Mouse (Mus musculus) CH12.LX (cell line): ENCODE data around the gene Epas1. TPM values are rescaled to one million over a fixed set of nuclear protein-coding genes. Genes with fewer than 3 reads are reported as not detected.

Experiments
- DNase-seq: peaks from one replicate; pipeline ENCODE4 v3.0.0-alpha.2; 2013; ENCODE audit errors: extremely low read depth
- H3K27ac ChIP-seq: 2 replicates; pipeline ENCODE4 v1.5.1; 2012; ENCODE audit warnings: low read depth, mild to moderate bottlenecking, control low read depth, moderate library complexity; ENCODE audit not compliant: insufficient read depth
- H3K27me3 ChIP-seq: replicated peaks from 2 replicates; pipeline ENCODE3; 2012; ENCODE audit warnings: inconsistent platforms
- H3K36me3 ChIP-seq, 2 experiments: replicated peaks in 1 of 2; 2 replicates each; pipeline versions ENCODE3 to v1.6.1; 2012; ENCODE audit warnings: inconsistent platforms in 1 of 2, low read length in 1 of 2, mild to moderate bottlenecking in 1 of 2, mixed read lengths in 1 of 2, moderate library complexity in 1 of 2; ENCODE audit not compliant: control insufficient read depth in 1 of 2, insufficient read depth in 1 of 2
- H3K4me1 ChIP-seq, 2 experiments: 2 replicates each; pipeline ENCODE4 v1.6.1; 2012; ENCODE audit warnings: inconsistent platforms in 1 of 2, moderate library complexity in 1 of 2; ENCODE audit not compliant: insufficient read depth in 2 of 2, control insufficient read depth in 1 of 2
- H3K4me2 ChIP-seq: 2 replicates; pipeline ENCODE4 v1.6.1; 2012; ENCODE audit warnings: low read depth, mild to moderate bottlenecking, control low read depth; ENCODE audit not compliant: poor library complexity, insufficient read depth, severe bottlenecking
- H3K4me3 ChIP-seq, 3 experiments: fragments of 150-350 bp in 1 of 3; sonication (generic) in 1 of 3; replicated peaks in 1 of 3; 2 replicates each; pipeline versions ENCODE3 to v1.5.1; 2011 to 2012; ENCODE audit warnings: low read depth in 2 of 3, low read length in 2 of 3, mild to moderate bottlenecking in 2 of 3, moderate library complexity in 2 of 3, control low read depth in 1 of 3, improper control_type of control experiment in 1 of 3, inconsistent platforms in 1 of 3, mixed read lengths in 1 of 3; ENCODE audit not compliant: poor library complexity in 1 of 3
- H3K79me2 ChIP-seq: replicated peaks from 2 replicates; pipeline ENCODE4 v1.6.1; 2012; ENCODE audit warnings: mild to moderate bottlenecking, moderate library complexity; ENCODE audit not compliant: control insufficient read depth, poor library complexity, insufficient read depth, severe bottlenecking; ENCODE audit errors: extremely low read depth
- H3K9ac ChIP-seq: 2 replicates; pipeline ENCODE4 v1.6.1; 2012; ENCODE audit warnings: low read depth, mild to moderate bottlenecking, control low read depth, moderate library complexity; ENCODE audit not compliant: insufficient read depth
- H3K9me3 ChIP-seq: replicated peaks from 2 replicates; pipeline ENCODE3; 2012; ENCODE audit warnings: low read length, inconsistent platforms, mixed read lengths
- BHLHE40 ChIP-seq: IDR thresholded peaks from 2 replicates; pipeline ENCODE4 v1.6.1; 2011; ENCODE audit warnings: mild to moderate bottlenecking, low read depth, low read length, improper control_type of control experiment
- CHD1 ChIP-seq: IDR thresholded peaks from 2 replicates; pipeline ENCODE4 v1.6.1; 2012; ENCODE audit warnings: low read depth, low read length, improper control_type of control experiment, inconsistent platforms
- ELF1 ChIP-seq: IDR thresholded peaks from 2 replicates; pipeline ENCODE4 v1.6.1; 2014; ENCODE audit warnings: low read depth, mild to moderate bottlenecking, inconsistent platforms, low read length, improper control_type of control experiment
- EP300 ChIP-seq: IDR thresholded peaks from 2 replicates; pipeline ENCODE4 v1.6.1; 2011; ENCODE audit warnings: low read length, improper control_type of control experiment
- IRF4 ChIP-seq: IDR thresholded peaks from 2 replicates; pipeline ENCODE4 v1.6.1; 2014; ENCODE audit warnings: low read depth, mild to moderate bottlenecking, inconsistent platforms, low read length, improper control_type of control experiment
- JUN ChIP-seq: IDR thresholded peaks from 2 replicates; pipeline ENCODE4 v1.6.1; 2011; ENCODE audit warnings: low read depth, mild to moderate bottlenecking, low read length, improper control_type of control experiment, moderate library complexity; ENCODE audit not compliant: insufficient read depth
- JUND ChIP-seq: conservative IDR thresholded peaks from 2 replicates; pipeline ENCODE4 v1.6.1; 2011; ENCODE audit warnings: low read depth, low read length, improper control_type of control experiment
- MAFK ChIP-seq: IDR thresholded peaks from 2 replicates; pipeline ENCODE4 v1.6.1; 2011; ENCODE audit warnings: low read length, improper control_type of control experiment; ENCODE audit not compliant: insufficient replicate concordance
- MAX ChIP-seq: IDR thresholded peaks from 2 replicates; pipeline ENCODE4 v1.6.1; 2011; ENCODE audit warnings: low read length, improper control_type of control experiment
- MYC ChIP-seq: IDR thresholded peaks from 2 replicates; pipeline ENCODE4 v1.6.1; 2011; ENCODE audit warnings: low read depth, mild to moderate bottlenecking, improper control_type of control experiment, low read length
- NELFE ChIP-seq: IDR thresholded peaks from 2 replicates; pipeline ENCODE4 v1.6.1; 2011; ENCODE audit warnings: low read depth, low read length, improper control_type of control experiment
- POLR2AphosphoS2 ChIP-seq: IDR thresholded peaks from 2 replicates; pipeline ENCODE4 v1.6.1; 2011; ENCODE audit warnings: low read depth, low read length, improper control_type of control experiment
- RCOR1 ChIP-seq: conservative IDR thresholded peaks from 2 replicates; pipeline ENCODE4 v1.6.1; 2012; ENCODE audit warnings: low read depth, mild to moderate bottlenecking, inconsistent platforms, low read length, improper control_type of control experiment
- SIN3A ChIP-seq: IDR thresholded peaks from 2 replicates; pipeline ENCODE4 v1.6.1; 2012; ENCODE audit warnings: low read length, improper control_type of control experiment, inconsistent platforms
- TBP ChIP-seq: conservative IDR thresholded peaks from 2 replicates; pipeline ENCODE4 v1.6.1; 2011; ENCODE audit warnings: low read depth, low read length, improper control_type of control experiment
- TCF12 ChIP-seq: IDR thresholded peaks from 2 replicates; pipeline ENCODE4 v1.6.1; 2014; ENCODE audit warnings: low read depth, mild to moderate bottlenecking, inconsistent platforms, low read length, improper control_type of control experiment
- USF1 ChIP-seq: IDR thresholded peaks from 2 replicates; pipeline ENCODE4 v1.6.1; 2014; ENCODE audit warnings: low read depth, mild to moderate bottlenecking, inconsistent platforms, low read length, improper control_type of control experiment
- USF2 ChIP-seq: conservative IDR thresholded peaks from 2 replicates; pipeline ENCODE4 v1.6.1; 2011; ENCODE audit warnings: low read depth, low read length, improper control_type of control experiment
- ZC3H11A ChIP-seq: IDR thresholded peaks from 2 replicates; pipeline ENCODE4 v1.6.1; 2012; ENCODE audit warnings: low read depth, mild to moderate bottlenecking, inconsistent platforms, low read length, improper control_type of control experiment
- dilution Hi-C: fragments of 300-500 bp; cut with MboI; formaldehyde crosslinking; loops from 2 replicates; pipeline ENCODE4 v1.14.3; 2020; ENCODE audit warnings: low sequenced_read_pairs; ENCODE audit not compliant: extremely low pct_unique_long_range_greater_than_20kb, extremely low pct_ligation_motif_present
- in situ Hi-C: fragments of 300-500 bp; cut with MboI; formaldehyde crosslinking; loops from 3 replicates; pipeline ENCODE4 v1.14.3; 2019; ENCODE audit warnings: low sequenced_read_pairs, low pct_ligation_motif_present, low pct_unique_long_range_greater_than_20kb, mixed read lengths
- polyA plus RNA-seq: library from polyadenylated mRNA; unstranded; fragments of >175 nt; gene quantifications from 2 replicates; pipeline ENCODE4 v1.2.1, GENCODE M21; 2012; ENCODE audit warnings: low read depth; ENCODE audit not compliant: insufficient read length
- total RNA-seq, 2 experiments: library from RNA; depleted of rRNA; stranded (reverse); fragments of 300-350 nt in 1 of 2; fragments of >200 nt in 1 of 2; gene quantifications; 2 replicates each; pipeline ENCODE4 v1.2.3; 2012 to 2014

Epas1 gene
- total and polyA plus RNA-seq, 3 experiments: 0.08 to 0.14 (median 0.11) TPM

- Histone ChIP-seq H3K4me1 (peaks cover 0 to 5% of the 10 kb centered on the region in 2 experiments; a peak in 1 of 4 replicates), H3K4me3 (no peak overlapping the region)
- no peak for TF ChIP-seq CHD1
- no peak for TF ChIP-seq RCOR1
- no peak for TF ChIP-seq MAFK
- TF ChIP-seq NELFE: no peak
- TF ChIP-seq ELF1: no peak
- TF ChIP-seq USF1: no peak
- no peak for TF ChIP-seq BHLHE40
- no peak for TF ChIP-seq TCF12
- TF ChIP-seq JUN: no peak
- TF ChIP-seq MYC: no peak
- no peak for TF ChIP-seq IRF4
- no peak for TF ChIP-seq ZC3H11A
- TF ChIP-seq TBP: no peak
- no peak for TF ChIP-seq POLR2AphosphoS2
- TF ChIP-seq USF2: no peak
- no peak for TF ChIP-seq EP300
- TF ChIP-seq SIN3A: no peak
- no peak for TF ChIP-seq MAX
- no peak for TF ChIP-seq JUND
- TF ChIP-seq, all 38 proteins: peak for 0
- Histone ChIP-seq H3K36me3 (no peaks in the 10 kb centered on the region), H3K9me3 (no peaks in the 10 kb centered on the region), H3K4me2 (no peak overlapping the region), H3K27me3 (no peaks in the 10 kb centered on the region), H3K9ac (no peak overlapping the region), H3K79me2 (no peaks in the 10 kb centered on the region), H3K27ac (no peak overlapping the region)
- in situ Hi-C loops (no loop called here), dilution Hi-C loops (no loop called here)
- no peak for DNase-seq
These were observed 117.1 kb downstream of the Epas1 start for GRCm38 (mm10) chr17:86870586-86870985.

- Histone ChIP-seq H3K4me1 (peaks cover 0 to 5% of the 10 kb centered on the region in 2 experiments; a peak in 1 of 4 replicates), H3K4me2 (peak overlapping the region; percentile 3; the same call in 1 of the 2 replicates), H3K79me2 (no peaks in the 10 kb centered on the region), H3K27ac (no peak overlapping the region), H3K27me3 (no peaks in the 10 kb centered on the region), H3K36me3 (no peaks in the 10 kb centered on the region)
- in situ Hi-C loops: no loop called here
- no peak for DNase-seq
- TF ChIP-seq ELF1: no peak
- peak; percentile 32; the same call in 1 of the 2 replicates for TF ChIP-seq EP300
- TF ChIP-seq, all 38 proteins: peak for 1
- dilution Hi-C loops: no loop called here
- H3K9me3 ChIP-seq: no peaks in the 10 kb centered on the region
- no peak overlapping the region for H3K4me3 ChIP-seq
- no peak overlapping the region for H3K9ac ChIP-seq
These were observed 119.1 kb downstream of the Epas1 start for GRCm38 (mm10) chr17:86872643-86873042.
